Mouse (Mus musculus) embryo, embryonic 10 days (tissue): ENCODE measurements at regions not wholly inside any gene's neighbourhood (a gene's known extent, or its start where the extent isn't known, plus 50 kb on each side); places are given as distances from the start of the nearest gene placed in this dataset.

Experiments
- DNase-seq: peaks from one replicate; pipeline ENCODE4 v3.0.0-alpha.2; 2015; ENCODE audit warnings: low spot score

- no peak for DNase-seq
These were observed 242.6 kb downstream of the Cbln4 start for GRCm38 (mm10) chr2:171800511-171801268.

- DNase-seq, result no peak
These were observed 243.9 kb downstream of the Cbln4 start for GRCm38 (mm10) chr2:171799351-171799750.

- DNase-seq, result peak; percentile 43
These were observed 252.6 kb downstream of the Cbln4 start for GRCm38 (mm10) chr2:171790686-171791085.

- DNase-seq, result no peak
These were observed 276.9 kb downstream of the Cbln4 start for GRCm38 (mm10) chr2:171766193-171766930.

GRCm38 (mm10) chr2:171765071-171765470 lies 278.2 kb downstream of the Cbln4 start:
- no peak for DNase-seq

- DNase-seq, result no peak
These were observed 289.8 kb downstream of the Cbln4 start for GRCm38 (mm10) chr2:171753502-171753901.

GRCm38 (mm10) chr2:171747162-171747561 lies 296.1 kb downstream of the Cbln4 start:
- no peak for DNase-seq

- peak; percentile 51 for DNase-seq
These were observed 300.2 kb downstream of the Cbln4 start for GRCm38 (mm10) chr2:171743111-171743510.

GRCm38 (mm10) chr2:171742706-171743105 lies 300.6 kb downstream of the Cbln4 start:
- no peak for DNase-seq

GRCm38 (mm10) chr2:171737761-171738160 lies 305.5 kb downstream of the Cbln4 start:
- no peak for DNase-seq

GRCm38 (mm10) chr2:171735061-171735490 lies 308.2 kb downstream of the Cbln4 start:
- peak; percentile 46 for DNase-seq

GRCm38 (mm10) chr2:171734634-171734987 lies 308.7 kb downstream of the Cbln4 start:
- peak; percentile 60 for DNase-seq

- DNase-seq, result no peak
These were observed 309.2 kb downstream of the Cbln4 start for GRCm38 (mm10) chr2:171733965-171734633.

- DNase-seq, result no peak
These were observed 324.0 kb downstream of the Cbln4 start for GRCm38 (mm10) chr2:171719269-171719668.

GRCm38 (mm10) chr2:171718855-171719254 lies 324.4 kb downstream of the Cbln4 start:
- DNase-seq, result no peak

GRCm38 (mm10) chr2:171712816-171713570 lies 330.3 kb downstream of the Cbln4 start:
- DNase-seq, result no peak

GRCm38 (mm10) chr2:171693526-171693925 lies 349.7 kb downstream of the Cbln4 start:
- no peak for DNase-seq

GRCm38 (mm10) chr2:171690781-171691180 lies 352.5 kb downstream of the Cbln4 start:
- peak; percentile 17 for DNase-seq

- no peak for DNase-seq
These were observed 354.2 kb downstream of the Cbln4 start for GRCm38 (mm10) chr2:171689102-171689501.

GRCm38 (mm10) chr2:171677998-171678397 lies 365.3 kb downstream of the Cbln4 start:
- DNase-seq, result no peak

GRCm38 (mm10) chr2:171677128-171677527 lies 366.1 kb downstream of the Cbln4 start:
- DNase-seq, result no peak

- DNase-seq, result no peak
These were observed 367.2 kb downstream of the Cbln4 start for GRCm38 (mm10) chr2:171676083-171676482.
